Mouse (Mus musculus): ENCODE data around the gene Pptc7. TPM values are rescaled to one million over a fixed set of nuclear protein-coding genes. Genes with fewer than 3 reads are reported as not detected.

Gene Pptc7
- polyA plus RNA-seq, 1 experiment from 2014 or later = 10.7 TPM

GRCm38 (mm10) chr5:122324608-122325431 lies 40.7 kb downstream of the Pptc7 start:
- Histone ChIP-seq H3K4me3 (replicated peaks) (no peak overlapping the region), H3K4me2 (no peak overlapping the region), H3K4me1 (no peaks in the 10 kb centered on the region), H3K9me3 (no peaks in the 10 kb centered on the region), H3K9ac (no peak overlapping the region), H3K27ac (no peak overlapping the region), H3K27me3 (no peaks in the 10 kb centered on the region), H3K36me3 (replicated peaks) (peaks cover 43% of the 10 kb centered on the region)
- ATAC-seq (ENCODE audit: low FRiP score) = no peak
- WGBS = 90% methylated on average over 23 of the region's 23 CpGs

DNA sequence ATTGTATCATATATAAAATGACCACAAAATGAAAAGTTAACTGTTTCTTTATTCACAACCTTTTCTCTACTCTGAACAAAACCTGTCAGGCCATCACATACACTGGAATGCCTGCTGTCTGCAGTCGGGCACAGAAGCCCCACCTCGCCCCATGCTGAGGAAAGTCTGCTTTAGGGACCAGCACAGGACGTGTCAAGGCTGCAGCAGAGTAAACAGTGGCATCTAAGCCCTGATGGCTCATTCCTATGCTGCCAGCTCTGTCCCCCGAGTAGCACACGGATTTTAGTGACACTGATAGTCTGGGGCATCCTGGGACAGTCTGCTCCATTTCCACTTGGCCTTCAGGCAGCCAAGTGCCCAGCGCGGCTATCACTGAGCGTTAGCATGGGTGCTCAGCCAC lies 41.3 kb downstream of the Pptc7 start:
- Histone ChIP-seq H3K4me2 (no peak overlapping the region), H3K4me3 (replicated peaks) (no peak overlapping the region), H3K36me3 (replicated peaks) (peaks cover 36% of the 10 kb centered on the region), H3K9me3 (no peaks in the 10 kb centered on the region), H3K4me1 (no peaks in the 10 kb centered on the region), H3K27ac (no peak overlapping the region), H3K27me3 (no peaks in the 10 kb centered on the region), H3K9ac (no peak overlapping the region)
- ATAC-seq (ENCODE audit: low FRiP score) = no peak
- WGBS = 87% methylated on average over 8 of the region's 8 CpGs

DNA sequence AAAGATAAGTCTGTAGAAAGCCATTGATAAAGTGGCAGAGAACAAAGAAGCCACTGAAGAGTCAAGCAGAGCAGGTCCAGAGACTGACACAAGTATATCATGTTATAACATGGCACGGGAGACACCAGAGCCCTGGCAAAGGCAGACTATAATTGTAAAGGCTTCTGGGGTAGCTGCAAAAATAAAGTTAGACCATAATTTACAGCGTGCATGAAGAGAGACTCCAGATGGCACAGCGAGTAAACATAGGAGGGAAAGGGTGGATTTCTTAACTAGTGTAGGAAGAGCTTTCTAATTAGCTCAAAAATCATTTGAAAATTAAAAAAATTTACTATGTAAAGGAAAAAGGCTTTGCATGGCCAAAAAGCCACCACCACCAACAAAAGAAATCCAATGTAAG lies 43.1 kb downstream of the Pptc7 start:
- no peak overlapping the region for H3K9ac ChIP-seq
- H3K9me3 ChIP-seq = no peaks in the 10 kb centered on the region
- H3K4me3 ChIP-seq (replicated peaks) = no peak overlapping the region
- peaks cover 24% of the 10 kb centered on the region for H3K36me3 ChIP-seq (replicated peaks)
- no peak overlapping the region for H3K4me2 ChIP-seq
- no peaks in the 10 kb centered on the region for H3K4me1 ChIP-seq
- 96% methylated on average over 3 of the region's 3 CpGs for WGBS
- H3K27me3 ChIP-seq = no peaks in the 10 kb centered on the region
- no peak overlapping the region for H3K27ac ChIP-seq
- no peak for ATAC-seq (ENCODE audit: low FRiP score)

GRCm38 (mm10) chr5:122330269-122330668 lies 46.1 kb downstream of the Pptc7 start:
- H3K9ac ChIP-seq = no peak overlapping the region
- 93% methylated on average over 4 of the region's 4 CpGs for WGBS
- H3K36me3 ChIP-seq (replicated peaks) = peaks cover 12% of the 10 kb centered on the region
- H3K4me3 ChIP-seq (replicated peaks) = no peak overlapping the region
- no peaks in the 10 kb centered on the region for H3K9me3 ChIP-seq
- no peak overlapping the region for H3K27ac ChIP-seq
- no peak overlapping the region for H3K4me2 ChIP-seq
- no peak for ATAC-seq (ENCODE audit: low FRiP score)
- no peaks in the 10 kb centered on the region for H3K4me1 ChIP-seq
- no peaks in the 10 kb centered on the region for H3K27me3 ChIP-seq

DNA sequence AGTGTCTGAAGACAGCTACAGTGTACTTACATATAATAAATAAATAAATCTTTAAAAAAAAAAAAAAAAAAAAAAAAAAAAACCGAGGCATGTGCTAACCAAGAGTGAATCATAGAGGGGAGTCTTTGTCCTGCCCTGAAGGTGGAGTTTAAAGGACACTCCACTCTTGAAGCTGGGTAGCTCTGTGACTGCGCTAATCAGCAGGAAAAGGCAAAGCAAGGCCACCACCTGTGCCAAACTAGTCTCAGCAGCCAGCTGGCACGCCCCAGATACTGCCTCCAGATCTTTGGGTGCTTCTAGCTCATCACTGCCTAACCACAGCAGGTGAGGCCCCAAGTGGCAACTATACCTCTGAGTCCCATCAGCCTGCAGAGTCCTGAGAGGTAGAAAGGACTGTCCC lies 50.5 kb downstream of the Pptc7 start:
- Histone ChIP-seq H3K4me1 (no peaks in the 10 kb centered on the region), H3K4me2 (no peak overlapping the region), H3K27me3 (no peaks in the 10 kb centered on the region), H3K36me3 (replicated peaks) (no peaks in the 10 kb centered on the region), H3K9ac (no peak overlapping the region), H3K9me3 (no peaks in the 10 kb centered on the region), H3K4me3 (replicated peaks) (no peak overlapping the region), H3K27ac (no peak overlapping the region)
- no peak for ATAC-seq (ENCODE audit: low FRiP score)
- 80% methylated on average over 3 of the region's 3 CpGs for WGBS

GRCm38 (mm10) chr5:122336554-122337294 lies 52.6 kb downstream of the Pptc7 start:
- Histone ChIP-seq H3K9me3 (no peaks in the 10 kb centered on the region), H3K9ac (no peak overlapping the region), H3K4me3 (replicated peaks) (no peak overlapping the region), H3K4me1 (no peaks in the 10 kb centered on the region), H3K27ac (no peak overlapping the region), H3K36me3 (replicated peaks) (no peaks in the 10 kb centered on the region), H3K27me3 (no peaks in the 10 kb centered on the region), H3K4me2 (no peak overlapping the region)
- WGBS = 89% methylated on average over 7 of the region's 7 CpGs
- no peak for ATAC-seq (ENCODE audit: low FRiP score)

DNA sequence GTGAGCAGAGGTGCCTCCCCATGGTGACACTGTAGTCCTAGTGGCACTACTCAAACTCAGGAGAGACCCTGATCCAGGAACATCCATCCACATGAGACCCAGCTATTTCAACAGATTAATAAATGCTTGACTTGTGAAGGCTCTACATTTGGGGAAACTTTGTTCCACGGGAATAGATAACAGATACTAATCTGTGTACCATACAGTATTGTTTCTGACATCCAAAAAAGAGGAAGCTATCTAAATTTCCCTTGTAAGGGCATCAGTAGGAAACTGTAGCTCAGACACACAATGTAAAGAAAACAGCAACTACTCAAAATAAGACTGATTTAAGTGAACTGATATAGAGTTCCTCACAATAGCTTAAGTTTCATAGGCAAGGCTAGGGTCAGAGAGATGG lies 58.7 kb downstream of the Pptc7 start:
- no peak overlapping the region for H3K4me2 ChIP-seq
- H3K9me3 ChIP-seq = no peaks in the 10 kb centered on the region
- peaks cover 4% of the 10 kb centered on the region; the same call in 1 of the 2 replicates for H3K4me1 ChIP-seq
- H3K27me3 ChIP-seq = no peaks in the 10 kb centered on the region
- no peaks in the 10 kb centered on the region for H3K36me3 ChIP-seq (replicated peaks)
- no peak overlapping the region for H3K27ac ChIP-seq
- no peak overlapping the region for H3K9ac ChIP-seq
- ATAC-seq (ENCODE audit: low FRiP score) = no peak
- 83% methylated on average over 1 of the region's 1 CpGs for WGBS
- H3K4me3 ChIP-seq (replicated peaks) = no peak overlapping the region

- ATAC-seq (ENCODE audit: low FRiP score) = no peak
- Histone ChIP-seq H3K4me2 (no peak overlapping the region), H3K27ac (no peak overlapping the region), H3K9me3 (no peaks in the 10 kb centered on the region), H3K27me3 (no peaks in the 10 kb centered on the region), H3K9ac (no peak overlapping the region), H3K4me1 (peaks cover 4% of the 10 kb centered on the region; the same call in 1 of the 2 replicates), H3K4me3 (replicated peaks) (no peak overlapping the region), H3K36me3 (replicated peaks) (no peaks in the 10 kb centered on the region)
- 52% methylated on average over 7 of the region's 7 CpGs for WGBS
Measured at GRCm38 (mm10) chr5:122343768-122344167, 59.6 kb downstream of the Pptc7 start.

DNA sequence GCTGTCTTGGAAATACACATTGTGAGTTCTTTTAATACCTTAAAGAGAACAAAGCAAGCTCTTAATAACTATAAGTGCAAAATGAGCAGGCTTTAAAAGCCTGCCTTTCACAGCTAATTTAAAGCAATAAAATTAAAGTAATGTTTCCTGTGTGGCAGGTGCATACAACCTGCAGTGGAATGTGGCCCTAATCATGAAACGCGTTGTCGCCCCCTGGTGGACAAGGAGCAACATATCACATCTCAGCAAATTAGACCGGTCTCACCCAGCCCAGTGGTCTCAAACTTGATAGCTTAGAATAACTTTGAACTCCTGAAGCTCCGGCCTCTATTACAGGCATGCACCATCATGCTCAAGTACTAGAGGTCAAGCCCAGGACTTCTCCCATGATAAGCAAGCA lies 60.1 kb downstream of the Pptc7 start:
- H3K36me3 ChIP-seq (replicated peaks) = no peaks in the 10 kb centered on the region
- no peak overlapping the region for H3K9ac ChIP-seq
- H3K4me1 ChIP-seq = peaks cover 4% of the 10 kb centered on the region; the same call in 1 of the 2 replicates
- ATAC-seq (ENCODE audit: low FRiP score) = no peak
- H3K27me3 ChIP-seq = no peaks in the 10 kb centered on the region
- H3K27ac ChIP-seq = no peak overlapping the region
- H3K4me2 ChIP-seq = no peak overlapping the region
- WGBS = 10% methylated on average over 5 of the region's 5 CpGs
- H3K9me3 ChIP-seq = no peaks in the 10 kb centered on the region
- no peak overlapping the region for H3K4me3 ChIP-seq (replicated peaks)

GRCm38 (mm10) chr5:122345777-122346176 lies 61.6 kb downstream of the Pptc7 start:
- no peak overlapping the region for H3K27ac ChIP-seq
- no peak overlapping the region for H3K9ac ChIP-seq
- no peaks in the 10 kb centered on the region for H3K27me3 ChIP-seq
- no peaks in the 10 kb centered on the region for H3K36me3 ChIP-seq (replicated peaks)
- ATAC-seq (ENCODE audit: low FRiP score) = no peak
- no peak overlapping the region for H3K4me3 ChIP-seq (replicated peaks)
- 73% methylated on average over 4 of the region's 4 CpGs for WGBS
- H3K4me1 ChIP-seq = peaks cover 4% of the 10 kb centered on the region; the same call in 1 of the 2 replicates
- no peaks in the 10 kb centered on the region for H3K9me3 ChIP-seq
- H3K4me2 ChIP-seq = no peak overlapping the region

GRCm38 (mm10) chr5:122353807-122354491 lies 69.8 kb downstream of the Pptc7 start, which contains the start of the genes Rad9b and Vps29:
Rad9b (minus strand) TSS chr5:122354233.
Vps29 (plus strand) TSS chr5:122354369.
- ATAC-seq (ENCODE audit: low FRiP score) = peak; percentile 93

DNA sequence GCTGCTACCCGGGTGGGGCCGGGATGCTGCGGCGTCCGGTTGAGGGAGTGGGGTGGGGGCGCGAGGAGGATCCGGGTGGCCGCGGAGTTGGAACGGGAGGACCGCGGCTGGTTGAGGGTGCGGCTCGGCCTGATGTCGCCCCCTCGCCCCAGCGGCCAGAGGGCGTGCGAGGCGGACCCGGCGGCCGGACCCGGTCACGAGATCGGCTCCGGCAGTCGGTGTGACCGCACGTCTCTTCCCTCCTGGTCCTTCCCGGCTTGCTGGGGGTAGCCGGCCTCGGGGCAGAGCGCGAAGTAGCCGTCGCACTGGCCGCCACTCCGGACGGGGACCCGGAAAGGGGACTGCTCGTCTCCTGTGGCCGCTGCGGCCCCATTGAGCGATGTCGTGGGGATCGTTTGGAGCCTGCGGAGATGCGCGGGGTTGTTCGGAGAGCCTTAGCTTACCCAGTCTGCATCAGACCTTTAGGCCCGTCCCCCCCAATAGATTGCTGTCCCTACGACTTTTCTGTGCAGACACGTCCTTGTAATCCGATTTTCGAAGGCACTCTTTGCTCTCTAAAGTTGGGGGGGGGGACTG lies 70.4 kb downstream of the Pptc7 start:
- H3K4me2 ChIP-seq = peak overlapping the region; percentile 86
- no peak; the same call in 1 of the 2 replicates for ATAC-seq (ENCODE audit: low FRiP score)
- H3K9me3 ChIP-seq = no peaks in the 10 kb centered on the region
- peaks cover 15% of the 10 kb centered on the region for H3K4me1 ChIP-seq
- peaks cover 5% of the 10 kb centered on the region; the same call in 1 of the 2 replicates for H3K36me3 ChIP-seq (replicated peaks)
- H3K4me3 ChIP-seq (replicated peaks) = peak overlapping the region; percentile 92
- under 1% methylated on average over 51 of the region's 57 CpGs for WGBS
- H3K9ac ChIP-seq = peak overlapping the region; percentile 91
- H3K27me3 ChIP-seq = no peaks in the 10 kb centered on the region
- peak overlapping the region; percentile 80 for H3K27ac ChIP-seq

More at GRCm38 (mm10) chr5:122353807-122354491, 69.8 kb downstream of the Pptc7 start, which contains the start of the genes Rad9b and Vps29:
- peak within 1 kb of the TSS; percentile 91 for H3K9ac ChIP-seq
- peak within 1 kb of the TSS; percentile 92 for H3K4me3 ChIP-seq (replicated peaks)
- H3K9me3 ChIP-seq = no peaks in the 10 kb centered on the region
- 3% methylated on average over 51 of the region's 51 CpGs for WGBS
- H3K4me1 ChIP-seq = peaks cover 15% of the 10 kb centered on the region
- peaks cover 2% of the 10 kb centered on the region; the same call in 1 of the 2 replicates for H3K36me3 ChIP-seq (replicated peaks)
- H3K27ac ChIP-seq = peak within 1 kb of the TSS; percentile 80
- H3K27me3 ChIP-seq = no peaks in the 10 kb centered on the region
- peak within 1 kb of the TSS; percentile 86 for H3K4me2 ChIP-seq

All from forebrain, embryonic 12.5 days (tissue).